In genomic region chr10:39417611-39418010, GRCm38 (mm10) we compare ENCODE assay signal across 13 mouse cellular contexts. TPM values are rescaled to one million over a fixed set of nuclear protein-coding genes. Genes with fewer than 3 reads are reported as not detected.
DNase-seq lines count a peak whose midpoint lies in the region; ATAC-seq and TF ChIP-seq lines count a peak whose summit lies in the region.
"Had no signal": no experiment of that assay in that cellular context is flagged by ENCODE, and none has a peak within 500 bp of the region (broad histone marks: within the 10 kb centered on the region; RNA-seq: fewer than 3 reads in every experiment).

No protein-coding gene starts in this region.

- no peak for TF ChIP-seq CTCF in kidney, adult 2 months (conservative IDR thresholded peaks at IDR 0.05; ENCODE audit: insufficient read depth, insufficient read length, low read depth, low read length)
- TF ChIP-seq CTCF in stomach, postnatal 0 days (IDR thresholded peaks at IDR 0.05; ENCODE audit: low read depth), result no peak

- no peak overlapping the region for H3K9ac ChIP-seq in forebrain, embryonic 14.5 days (ENCODE audit: low read length)
- no peak overlapping the region for H3K9ac ChIP-seq in kidney, embryonic 14.5 days (ENCODE audit: low read depth, low read length)
- no peak overlapping the region for H3K9ac ChIP-seq in neural tube, embryonic 13.5 days
- no peak overlapping the region for H3K9ac ChIP-seq in neural tube, embryonic 15.5 days (replicated peaks)
- H3K9ac ChIP-seq in stomach, postnatal 0 days (ENCODE audit: low read length), result no peak overlapping the region
- H3K9ac ChIP-seq: forebrain, postnatal 0 days had no signal

- ATAC-seq in forebrain, embryonic 14.5 days, result no peak
- no peak for ATAC-seq in kidney, embryonic 14.5 days (ENCODE audit: low FRiP score, low TSS enrichment)
- no peak for ATAC-seq in neural tube, embryonic 13.5 days (ENCODE audit: low read depth)
- ATAC-seq in neural tube, embryonic 15.5 days (ENCODE audit: low FRiP score), result no peak
- 0 out of 2 replicates have a peak, but pooled peaks have one; percentile 18 for ATAC-seq in stomach, postnatal 0 days (ENCODE audit: low FRiP score, low TSS enrichment)
- ATAC-seq: forebrain, postnatal 0 days; midbrain, embryonic 16.5 days had no signal

- H3K4me3 ChIP-seq in forebrain, embryonic 10.5 days, result no peak overlapping the region
- no peak overlapping the region for H3K4me3 ChIP-seq in forebrain, embryonic 14.5 days (ENCODE audit: low read depth, low read length)
- H3K4me3 ChIP-seq in kidney, adult 2 months (ENCODE audit: insufficient read depth, low read depth, low read length), result no peak overlapping the region
- no peak overlapping the region for H3K4me3 ChIP-seq in kidney, embryonic 14.5 days (ENCODE audit: low read length)
- no peak overlapping the region for H3K4me3 ChIP-seq in neural tube, embryonic 13.5 days
- no peak overlapping the region for H3K4me3 ChIP-seq in neural tube, embryonic 15.5 days (replicated peaks)
- no peak overlapping the region for H3K4me3 ChIP-seq in stomach, postnatal 0 days (ENCODE audit: low read depth, low read length)

- no peak for TF ChIP-seq POLR2A in kidney, adult 2 months (IDR thresholded peaks at IDR 0.05; ENCODE audit: low read depth, low read length)

- no peaks in the 10 kb centered on the region for H3K27me3 ChIP-seq in forebrain, embryonic 10.5 days (ENCODE audit: poor library complexity, severe bottlenecking)
- H3K27me3 ChIP-seq in forebrain, embryonic 14.5 days (replicated peaks; ENCODE audit: control insufficient read depth, insufficient read depth, low read length), result no peaks in the 10 kb centered on the region
- H3K27me3 ChIP-seq in kidney, adult 2 months (replicated peaks; ENCODE audit: control insufficient read depth, insufficient read depth, low read length), result no peaks in the 10 kb centered on the region
- no peaks in the 10 kb centered on the region for H3K27me3 ChIP-seq in kidney, embryonic 14.5 days (ENCODE audit: control insufficient read depth, insufficient read depth, low read length)
- H3K27me3 ChIP-seq in neural tube, embryonic 13.5 days, result no peaks in the 10 kb centered on the region
- no peaks in the 10 kb centered on the region for H3K27me3 ChIP-seq in neural tube, embryonic 15.5 days (replicated peaks)
- no peaks in the 10 kb centered on the region for H3K27me3 ChIP-seq in stomach, postnatal 0 days (ENCODE audit: control insufficient read depth, insufficient read depth, low read length)

- 0 out of 2 replicates have a peak overlapping the region, but pooled peaks have one; percentile 4 for H3K27ac ChIP-seq in forebrain, embryonic 10.5 days
- no peak overlapping the region for H3K27ac ChIP-seq in forebrain, embryonic 14.5 days (ENCODE audit: low read depth, low read length)
- no peak overlapping the region for H3K27ac ChIP-seq in kidney, adult 2 months (ENCODE audit: insufficient read depth, low read depth, low read length)
- no peak overlapping the region for H3K27ac ChIP-seq in kidney, embryonic 14.5 days (ENCODE audit: low read depth, low read length)
- H3K27ac ChIP-seq in neural tube, embryonic 13.5 days (replicated peaks), result peak overlapping the region; percentile 33
- H3K27ac ChIP-seq in neural tube, embryonic 15.5 days (replicated peaks), result no peak overlapping the region
- peak overlapping the region; percentile 35; the same call in 1 of the 2 replicates for H3K27ac ChIP-seq in stomach, postnatal 0 days (replicated peaks)

- DNase-seq in forebrain, embryonic 10.5 days (ENCODE audit: extremely low spot score, low spot score), result no peak
- no peak for DNase-seq in forebrain, embryonic 14.5 days (ENCODE audit: low spot score)
- DNase-seq in kidney, adult 2 months, result peak; percentile 24
- DNase-seq in stomach, postnatal 0 days (ENCODE audit: low spot score), result no peak
- DNase-seq in retina, postnatal 1 day, result no peak
- DNase-seq: cerebellum, adult 18-20 months; forebrain, postnatal 0 days; kidney, postnatal 10 days; thymus, postnatal 14 days had no signal

- H3K4me1 ChIP-seq in forebrain, embryonic 10.5 days, result peaks cover 30% of the 10 kb centered on the region
- peaks cover 20% of the 10 kb centered on the region for H3K4me1 ChIP-seq in forebrain, embryonic 14.5 days (ENCODE audit: control insufficient read depth, insufficient read depth, low read length)
- H3K4me1 ChIP-seq in kidney, adult 2 months (ENCODE audit: control insufficient read depth, insufficient read depth, low read length), result 0 out of 2 replicates have a peak, but pooled peaks cover 3% of the 10 kb centered on the region
- H3K4me1 ChIP-seq in kidney, embryonic 14.5 days (ENCODE audit: control insufficient read depth, insufficient read depth, low read length), result peaks cover 15% of the 10 kb centered on the region
- H3K4me1 ChIP-seq in neural tube, embryonic 13.5 days (replicated peaks), result peaks cover 85% of the 10 kb centered on the region
- peaks cover 63% of the 10 kb centered on the region for H3K4me1 ChIP-seq in neural tube, embryonic 15.5 days
- H3K4me1 ChIP-seq in stomach, postnatal 0 days (replicated peaks; ENCODE audit: control insufficient read depth, insufficient read depth), result peaks cover 2% of the 10 kb centered on the region

- H3K9me3 ChIP-seq in forebrain, embryonic 10.5 days, result no peaks in the 10 kb centered on the region
- no peaks in the 10 kb centered on the region for H3K9me3 ChIP-seq in forebrain, embryonic 14.5 days (replicated peaks; ENCODE audit: control insufficient read depth, low read length)
- H3K9me3 ChIP-seq in kidney, embryonic 14.5 days (ENCODE audit: control insufficient read depth, low read length), result no peaks in the 10 kb centered on the region
- no peaks in the 10 kb centered on the region for H3K9me3 ChIP-seq in neural tube, embryonic 13.5 days
- no peaks in the 10 kb centered on the region for H3K9me3 ChIP-seq in neural tube, embryonic 15.5 days (replicated peaks)
- no peaks in the 10 kb centered on the region for H3K9me3 ChIP-seq in stomach, postnatal 0 days (ENCODE audit: control insufficient read depth, low read length)

- no peak for TF ChIP-seq EP300 in stomach, postnatal 0 days (optimal IDR thresholded peaks at IDR 0.05)

- no peaks in the 10 kb centered on the region for H3K36me3 ChIP-seq in forebrain, embryonic 10.5 days (replicated peaks)
- 0 out of 2 replicates have a peak, but pooled peaks cover 3% of the 10 kb centered on the region for H3K36me3 ChIP-seq in forebrain, embryonic 14.5 days (ENCODE audit: control insufficient read depth, insufficient read depth, low read length)
- no peaks in the 10 kb centered on the region for H3K36me3 ChIP-seq in kidney, adult 2 months (ENCODE audit: control insufficient read depth, insufficient read depth, low read length)
- H3K36me3 ChIP-seq in kidney, embryonic 14.5 days (ENCODE audit: control insufficient read depth, insufficient read depth, low read length), result no peaks in the 10 kb centered on the region
- H3K36me3 ChIP-seq in neural tube, embryonic 13.5 days, result no peaks in the 10 kb centered on the region
- H3K36me3 ChIP-seq in neural tube, embryonic 15.5 days, result no peaks in the 10 kb centered on the region
- no peaks in the 10 kb centered on the region for H3K36me3 ChIP-seq in stomach, postnatal 0 days (ENCODE audit: control insufficient read depth, insufficient read depth, low read length)

- WGBS in forebrain, embryonic 10.5 days, result 80% methylated on average over 5 of the region's 5 CpGs
- WGBS in forebrain, embryonic 14.5 days, result 62% methylated on average over 5 of the region's 5 CpGs
- WGBS in kidney, adult 2 months, result 46% methylated on average over 5 of the region's 5 CpGs
- 70% methylated on average over 5 of the region's 5 CpGs for WGBS in kidney, embryonic 14.5 days
- 38% methylated on average over 5 of the region's 5 CpGs for WGBS in neural tube, embryonic 13.5 days
- WGBS in neural tube, embryonic 15.5 days, result 39% methylated on average over 5 of the region's 5 CpGs
- 38% methylated on average over 5 of the region's 5 CpGs for WGBS in stomach, postnatal 0 days

- H3K4me2 ChIP-seq in forebrain, embryonic 14.5 days (ENCODE audit: low read length), result no peak overlapping the region
- H3K4me2 ChIP-seq in kidney, embryonic 14.5 days (replicated peaks; ENCODE audit: low read depth, low read length), result no peak overlapping the region
- no peak overlapping the region for H3K4me2 ChIP-seq in neural tube, embryonic 13.5 days
- no peak overlapping the region for H3K4me2 ChIP-seq in neural tube, embryonic 15.5 days
- H3K4me2 ChIP-seq in stomach, postnatal 0 days (replicated peaks; ENCODE audit: low read depth), result no peak overlapping the region

RNA-seq across cellular contexts. Expression of gene Fyn, which starts 49.0 kb away (rescaled TPM):
- polyA plus RNA-seq in forebrain, embryonic 10.5 days (2016; fragmentation: Nextera tagmentation; extraction: Ambion mirVana), result 20.5 and 21.4 TPM in 2 replicates
- 79.1 and 85.0 TPM in 2 replicates for polyA plus RNA-seq in forebrain, embryonic 14.5 days (2014; fragmentation: Nextera tagmentation; extraction: Ambion mirVana)
- 10.6 and 12.9 TPM in 2 replicates for polyA plus RNA-seq in kidney, adult 2 months (2012; rRNA removed)
- 24.3 and 32.6 TPM in 2 replicates for polyA plus RNA-seq in kidney, embryonic 14.5 days (2014; fragmentation: Nextera tagmentation; extraction: Ambion mirVana)
- 71.6 and 74.9 TPM in 2 replicates for polyA plus RNA-seq in neural tube, embryonic 13.5 days (2015; fragmentation: Nextera tagmentation; extraction: Ambion mirVana)
- 67.8 and 76.5 TPM in 2 replicates for polyA plus RNA-seq in neural tube, embryonic 15.5 days (2015; fragmentation: Nextera tagmentation; extraction: Ambion mirVana)
- 12.5 and 12.6 TPM in 2 replicates for polyA plus RNA-seq in stomach, postnatal 0 days (2015; fragmentation: Nextera tagmentation; extraction: Ambion mirVana)

Comparison
In these comparisons a context has a peak if more than half of its experiments do, and no peak if none do; other contexts are left out.
1. H3K27ac ChIP-seq: peak in forebrain, embryonic 10.5 days (single experiment), neural tube, embryonic 13.5 days (single experiment) and stomach, postnatal 0 days (single experiment); none in forebrain, embryonic 14.5 days (single experiment), kidney, adult 2 months (single experiment), kidney, embryonic 14.5 days (single experiment) and neural tube, embryonic 15.5 days (single experiment).